Mouse (Mus musculus) brain, embryonic 14.5 days (tissue): ENCODE measurements at regions not wholly inside any gene's neighbourhood (a gene's known extent, or its start where the extent isn't known, plus 50 kb on each side); places are given as distances from the start of the nearest gene placed in this dataset.

Source experiments
- CTCF ChIP-seq: fragments of 200-500 bp; IDR thresholded peaks from 2 replicates; pipeline ENCODE4 v1.5.1; 2012; ENCODE audit warnings: inconsistent platforms, mild to moderate bottlenecking, moderate library complexity, borderline replicate concordance; ENCODE audit not compliant: insufficient read depth, insufficient read length; ENCODE audit errors: extremely low read depth
- POLR2A ChIP-seq: fragments of 200-500 bp; IDR thresholded peaks from 2 replicates; pipeline ENCODE4 v1.6.1; 2012; ENCODE audit warnings: mild to moderate bottlenecking, inconsistent platforms, borderline replicate concordance; ENCODE audit not compliant: poor library complexity, insufficient read depth, insufficient read length, severe bottlenecking; ENCODE audit errors: extremely low read depth

GRCm38 (mm10) chr5:64023324-64023650 is 54.6 kb upstream of the Rell1 start:
- TF ChIP-seq CTCF (no peak), POLR2A (no peak)
